Mouse (Mus musculus) cerebellum, adult 9-11 months (tissue): ENCODE measurements at regions not wholly inside any gene's neighbourhood (a gene's known extent, or its start where the extent isn't known, plus 50 kb on each side); places are given as distances from the start of the nearest gene placed in this dataset.

Source experiments
- DNase-seq: peaks from one replicate; pipeline ENCODE4 v3.0.0; 2022

GRCm38 (mm10) chr3:149496829-149497471 is 506.6 kb upstream of the Adgrl2 start:
- DNase-seq = no peak

DNA sequence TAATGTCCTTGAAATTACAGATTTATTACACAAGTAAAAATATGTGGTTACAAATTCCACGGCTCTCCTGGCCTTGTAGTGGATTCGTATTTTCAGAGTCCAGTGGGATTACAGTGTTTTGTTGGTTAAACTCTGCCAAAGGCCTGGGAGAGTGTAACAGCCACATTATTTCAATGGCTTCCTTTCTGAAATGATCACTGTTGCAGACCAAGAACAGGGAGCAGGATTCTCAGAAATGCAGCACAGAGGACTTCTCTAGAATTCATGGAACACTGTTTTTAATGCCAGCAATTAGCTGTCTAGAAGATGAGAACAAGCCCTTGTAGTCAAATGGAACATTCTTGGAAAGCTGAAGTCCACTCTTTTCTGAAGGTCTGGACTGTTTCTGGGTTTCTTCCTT is 505.8 kb upstream of the Adgrl2 start:
- DNase-seq = no peak

DNA sequence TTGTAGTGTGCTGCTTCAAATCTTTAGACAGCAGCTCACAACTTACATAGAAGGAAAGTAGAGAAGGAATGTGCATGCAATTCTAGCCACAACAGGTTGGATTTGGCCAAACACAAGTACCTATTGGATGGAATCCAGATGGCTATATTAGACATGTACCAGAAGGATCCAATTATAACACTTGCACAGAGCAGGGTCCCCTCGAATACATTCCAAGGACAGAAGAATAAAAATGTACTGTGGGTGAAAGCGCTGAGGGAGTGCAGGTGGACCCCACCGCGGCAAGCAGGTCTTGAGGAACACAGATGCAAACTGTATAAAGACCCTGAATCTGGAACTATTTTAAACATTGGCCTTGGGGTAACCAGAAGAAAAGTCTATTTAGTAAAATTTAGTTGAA is 497.8 kb upstream of the Adgrl2 start:
- DNase-seq = no peak

GRCm38 (mm10) chr3:149485406-149485805 is 495.1 kb upstream of the Adgrl2 start:
- DNase-seq = no peak

DNA sequence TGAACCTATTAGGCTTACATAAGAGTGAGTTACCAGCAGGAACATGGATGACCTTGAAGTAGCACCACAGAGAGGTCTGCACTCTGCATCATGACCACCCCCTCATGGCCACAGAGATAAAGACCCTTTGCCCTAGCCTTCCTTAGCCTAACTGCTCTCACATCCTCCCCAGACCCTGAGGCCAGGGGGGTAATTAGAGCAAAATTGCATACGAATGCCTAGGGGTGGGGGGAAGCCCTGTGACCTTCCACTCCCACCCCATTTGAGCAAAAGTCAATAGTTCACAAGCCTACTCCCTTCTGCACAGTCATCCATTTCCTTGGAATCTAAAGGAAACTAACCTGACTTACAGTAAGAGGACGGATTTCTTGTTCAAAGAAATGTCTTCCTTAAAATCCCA is 494.0 kb upstream of the Adgrl2 start:
- DNase-seq = no peak

- DNase-seq = no peak
These were observed 485.8 kb upstream of the Adgrl2 start for GRCm38 (mm10) chr3:149476151-149476550.

DNA sequence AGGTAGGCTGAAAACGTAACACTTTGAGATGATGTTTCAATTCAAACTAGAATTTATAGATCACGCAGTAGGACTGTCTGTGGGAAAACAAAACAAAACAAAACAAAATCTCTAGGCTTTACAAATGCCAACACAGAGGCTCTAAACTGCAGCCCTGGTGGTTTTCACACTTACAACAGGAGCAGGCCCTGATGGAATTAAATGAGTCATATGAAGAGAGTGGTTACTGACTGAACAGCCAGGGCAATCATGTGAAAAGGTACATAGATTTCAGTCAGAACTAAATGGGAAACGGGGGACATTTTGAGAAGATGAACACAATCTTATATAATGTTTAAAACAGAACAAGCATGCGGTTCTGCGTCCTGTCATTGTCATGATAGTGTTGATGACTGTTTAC is 476.6 kb upstream of the Adgrl2 start:
- no peak for DNase-seq

GRCm38 (mm10) chr3:149464603-149465002 is 474.2 kb upstream of the Adgrl2 start:
- DNase-seq = no peak

GRCm38 (mm10) chr3:149462121-149462541 is 471.8 kb upstream of the Adgrl2 start:
- no peak for DNase-seq

GRCm38 (mm10) chr3:149461613-149462012 is 471.3 kb upstream of the Adgrl2 start:
- DNase-seq = no peak

DNA sequence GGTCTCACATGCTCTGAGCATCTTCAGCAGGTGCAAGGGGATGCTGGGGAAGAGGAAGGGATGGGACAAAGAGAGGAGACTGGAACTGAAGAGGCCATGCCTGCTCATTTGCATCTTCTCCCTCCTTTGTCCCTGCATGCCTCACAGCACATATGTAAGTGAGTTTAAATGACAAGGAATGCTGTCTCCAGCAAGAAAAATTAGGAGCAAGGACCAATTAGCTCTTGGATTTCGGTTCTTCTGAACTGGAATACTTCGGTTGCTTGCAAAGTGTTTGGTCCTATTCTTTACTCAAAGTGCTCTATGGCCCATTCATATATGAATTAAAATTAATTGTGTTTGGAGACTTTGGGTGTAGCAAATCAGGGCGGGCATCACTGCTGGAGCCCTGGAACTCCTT is 459.0 kb upstream of the Adgrl2 start:
- no peak for DNase-seq

DNA sequence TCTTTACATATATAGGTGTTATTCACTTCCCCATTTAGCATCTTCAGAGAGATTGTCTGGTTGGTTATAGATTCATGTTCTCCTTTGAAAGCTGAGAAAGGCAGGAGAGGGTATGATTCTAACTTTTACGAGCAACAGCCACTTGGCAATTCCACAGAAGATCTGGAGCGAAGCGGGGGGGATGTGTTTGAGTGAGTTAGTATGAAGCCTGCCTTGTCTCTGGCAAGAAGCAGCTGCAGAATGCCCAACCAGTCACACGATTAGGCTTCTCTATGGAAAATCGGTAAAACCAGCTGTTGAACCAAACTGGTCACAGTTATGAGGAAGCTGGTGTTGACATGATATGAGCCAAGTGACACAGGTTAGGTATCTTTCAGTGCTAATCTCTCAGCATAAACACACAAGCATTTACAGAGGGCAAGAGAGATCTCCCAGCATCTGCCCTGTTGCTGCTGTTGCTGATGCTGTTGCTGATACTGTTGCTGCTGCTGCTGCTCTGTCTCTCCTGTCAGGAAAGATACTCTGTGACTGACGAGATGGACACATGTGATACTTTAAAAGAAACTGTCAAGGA is 455.7 kb upstream of the Adgrl2 start:
- no peak for DNase-seq

DNA sequence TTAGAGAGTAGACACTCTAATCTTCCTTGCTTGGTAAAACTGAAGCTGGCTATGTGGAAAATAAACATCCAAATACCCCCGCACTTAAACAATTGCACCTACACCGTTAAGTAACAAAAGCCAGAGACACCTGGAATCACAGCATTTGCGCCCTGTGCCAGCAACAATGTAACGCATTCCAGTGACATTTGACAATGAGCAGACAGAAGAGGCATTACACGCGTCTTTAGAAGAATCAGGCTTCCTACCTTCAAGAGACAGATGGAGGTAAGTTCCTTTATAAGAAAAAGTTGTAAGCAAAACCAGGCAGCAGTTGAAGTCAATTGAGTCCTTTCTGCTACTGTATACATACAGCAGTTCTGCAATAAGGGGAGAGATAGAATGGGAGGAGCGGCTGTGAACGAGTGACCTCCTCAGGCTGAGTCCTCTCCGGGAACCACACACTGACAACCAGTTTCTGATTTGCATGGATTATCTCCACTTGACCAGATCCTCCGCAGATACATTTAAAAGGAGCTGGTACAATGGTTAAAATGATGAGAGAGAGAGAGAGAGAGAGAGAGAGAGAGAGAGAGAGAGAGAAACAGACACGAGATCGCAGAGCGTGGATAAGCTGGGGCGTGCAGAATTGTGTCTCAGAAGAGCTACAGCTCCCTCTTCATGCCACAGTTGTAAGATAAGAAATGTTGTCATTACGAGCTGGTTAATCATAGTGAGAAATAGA is 454.7 kb upstream of the Adgrl2 start:
- DNase-seq = no peak

GRCm38 (mm10) chr3:149444377-149444776 is 454.0 kb upstream of the Adgrl2 start:
- DNase-seq = no peak

- DNase-seq = no peak
These were observed 450.9 kb upstream of the Adgrl2 start for GRCm38 (mm10) chr3:149441227-149441626.

DNA sequence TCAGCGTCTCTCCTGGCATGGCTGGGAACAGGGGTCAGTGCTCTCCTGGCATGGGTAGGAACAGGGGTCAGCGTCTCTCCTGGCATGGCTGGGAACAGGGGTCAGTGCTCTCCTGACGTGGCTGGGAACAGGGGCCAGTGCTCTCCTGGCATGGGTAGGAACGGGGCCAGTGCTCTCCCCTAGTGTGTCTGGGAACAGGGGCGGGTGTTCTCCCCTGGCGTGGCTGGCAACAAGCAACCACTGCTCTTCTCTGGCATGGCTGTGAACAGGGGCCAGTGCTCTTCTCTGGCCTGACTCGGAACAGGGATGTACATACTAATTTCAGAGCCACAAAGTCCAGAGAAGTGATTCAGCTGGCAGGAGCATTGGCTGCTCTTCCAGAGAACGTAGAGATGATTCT is 447.4 kb upstream of the Adgrl2 start:
- no peak for DNase-seq

DNA sequence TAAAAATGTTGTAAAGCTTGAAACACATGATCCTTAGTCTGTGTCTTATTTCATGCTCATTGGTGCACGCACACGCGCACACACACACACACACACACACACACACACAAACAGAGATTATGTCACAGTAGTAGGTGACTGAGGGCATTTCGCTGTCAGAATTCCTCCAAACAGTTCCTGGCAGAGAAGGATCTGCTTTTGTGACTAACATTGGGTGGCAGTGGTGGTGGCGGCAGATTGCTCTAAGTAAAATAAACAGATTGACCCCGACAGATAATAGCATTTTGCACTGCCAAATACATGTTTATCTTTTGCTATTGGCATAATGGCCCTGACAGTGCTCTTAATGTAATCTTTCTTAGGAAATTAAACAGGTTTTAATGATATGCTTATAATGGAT is 446.6 kb upstream of the Adgrl2 start:
- no peak for DNase-seq

GRCm38 (mm10) chr3:149436420-149436819 is 446.1 kb upstream of the Adgrl2 start:
- DNase-seq = no peak

- no peak for DNase-seq
These were observed 441.4 kb upstream of the Adgrl2 start for GRCm38 (mm10) chr3:149431795-149432194.

DNA sequence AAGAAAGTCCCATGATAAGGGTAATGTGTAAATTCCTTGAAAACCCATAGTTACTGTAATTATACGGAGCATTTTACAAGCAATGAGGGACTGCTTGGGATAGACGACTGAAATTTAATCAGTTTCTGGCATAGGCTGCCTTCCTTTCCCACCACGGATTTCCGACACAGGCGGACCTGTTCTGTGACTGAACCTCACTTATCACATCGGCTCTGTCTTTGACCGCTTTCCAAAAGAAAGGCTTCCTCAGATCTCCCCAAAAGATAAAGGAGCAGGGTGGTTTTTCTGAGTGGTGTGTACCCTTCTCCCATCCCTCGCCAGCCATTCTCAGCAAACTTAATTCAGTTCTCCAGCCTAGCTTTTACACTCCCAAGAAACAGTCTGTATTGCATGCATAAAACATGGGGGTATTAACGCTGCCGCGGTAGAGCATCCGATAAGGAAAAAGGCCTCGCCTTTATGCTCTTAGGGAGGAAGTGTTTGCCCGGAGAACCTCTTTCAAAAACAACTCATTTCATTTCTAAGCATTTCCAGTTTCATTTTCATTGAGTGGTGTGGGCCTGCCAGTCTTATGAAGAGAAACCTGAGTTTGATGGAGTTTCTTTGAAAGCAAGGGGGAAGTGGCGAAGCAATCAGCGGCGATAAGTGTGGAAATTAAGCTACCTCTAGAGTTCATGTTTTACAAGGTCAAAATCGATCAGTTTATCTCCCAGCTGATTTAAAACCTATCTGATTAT is 435.8 kb upstream of the Adgrl2 start:
- DNase-seq = no peak

DNA sequence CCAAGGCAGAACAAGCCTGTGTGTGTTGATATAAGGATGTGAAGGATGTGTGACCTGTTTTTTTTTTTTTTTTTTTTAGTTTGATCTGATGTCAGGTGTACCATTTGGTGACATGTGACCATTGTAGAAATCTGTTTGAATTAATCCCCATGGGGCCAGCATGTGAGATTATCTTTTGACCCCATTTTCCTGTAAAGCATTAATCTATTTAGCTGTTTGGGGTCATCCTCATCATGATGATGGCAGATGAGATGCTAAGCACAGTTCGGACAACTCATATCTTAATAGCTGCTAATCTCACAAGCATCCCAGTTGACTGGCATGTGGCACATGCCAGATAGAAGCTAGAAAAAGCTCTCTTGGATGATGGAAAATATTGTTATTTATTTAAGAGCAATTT is 434.0 kb upstream of the Adgrl2 start:
- DNase-seq = no peak

- DNase-seq = no peak
These were observed 433.1 kb upstream of the Adgrl2 start for GRCm38 (mm10) chr3:149423491-149423890.

DNA sequence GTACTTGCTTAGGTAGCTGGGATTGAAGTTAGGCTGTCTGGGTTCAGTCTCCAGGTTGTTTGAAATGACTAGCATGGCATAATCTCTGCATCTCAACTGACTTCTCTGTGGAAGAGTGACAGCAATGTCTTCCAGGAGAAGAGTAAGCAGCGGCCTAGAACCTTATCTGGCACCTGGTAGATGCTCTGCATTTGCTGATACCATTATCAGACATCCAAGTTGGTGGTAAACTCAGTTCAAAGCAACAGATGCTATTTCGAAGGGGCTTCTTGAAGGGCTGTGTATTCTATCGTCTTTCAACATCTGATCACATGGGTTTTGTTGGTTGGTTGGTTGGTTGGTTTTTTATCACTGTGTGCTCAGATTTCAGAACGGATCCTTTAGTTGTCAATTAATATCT is 424.7 kb upstream of the Adgrl2 start:
- no peak for DNase-seq

- no peak for DNase-seq
These were observed 422.8 kb upstream of the Adgrl2 start for GRCm38 (mm10) chr3:149413114-149413513.
